28 mouse cellular contexts compared by ENCODE assay signal in genomic region chr6:73868683-73869082, GRCm38 (mm10).
A peak's percentile ranks its signal among the peaks of the same experiment; 100 is the strongest.
DNase-seq lines count a peak whose midpoint lies in the region; ATAC-seq and TF ChIP-seq lines count a peak whose summit lies in the region.
"Had no signal": no experiment of that assay in that cellular context is flagged by ENCODE, and none has a peak within 500 bp of the region (broad histone marks: within the 10 kb centered on the region; RNA-seq: fewer than 3 reads in every experiment).

No protein-coding gene starts in this region.

- no peak overlapping the region for H3K4me2 ChIP-seq in forebrain, postnatal 0 days (ENCODE audit: low read depth)
- no peak overlapping the region for H3K4me2 ChIP-seq in forebrain, embryonic 13.5 days
- H3K4me2 ChIP-seq: embryonic facial prominence, embryonic 13.5 days; embryonic facial prominence, embryonic 15.5 days; forebrain, embryonic 12.5 days; forebrain, embryonic 15.5 days had no signal

- H3K27me3 ChIP-seq in forebrain, postnatal 0 days (ENCODE audit: insufficient read depth, low read length): no peaks in the 10 kb centered on the region
- no peaks in the 10 kb centered on the region for H3K27me3 ChIP-seq in forebrain, embryonic 13.5 days
- H3K27me3 ChIP-seq: CH12.LX; embryonic facial prominence, embryonic 13.5 days; embryonic facial prominence, embryonic 15.5 days; forebrain, embryonic 12.5 days; forebrain, embryonic 15.5 days; Patski had no signal

- H3K9me3 ChIP-seq in forebrain, postnatal 0 days (ENCODE audit: low read length): no peaks in the 10 kb centered on the region
- H3K9me3 ChIP-seq in forebrain, embryonic 13.5 days (replicated peaks): no peaks in the 10 kb centered on the region
- H3K9me3 ChIP-seq: embryonic facial prominence, embryonic 13.5 days; embryonic facial prominence, embryonic 15.5 days; forebrain, embryonic 10.5 days; forebrain, embryonic 12.5 days; forebrain, embryonic 15.5 days had no signal

- no peak for DNase-seq in forebrain, postnatal 0 days
- peak; percentile 0 for DNase-seq in left cerebral cortex, adult 11 months (ENCODE audit: low spot score)
- no peak for DNase-seq in left cerebral cortex, postnatal 36 days (ENCODE audit: low spot score in 2 of 2)
- peak; percentile 41 for DNase-seq in brain, adult 2 months (ENCODE audit: low read depth, low spot score)
- DNase-seq in right cerebral cortex, postnatal 10 days (ENCODE audit: low spot score in 2 of 2): no peak
- DNase-seq: adrenal gland, adult 8-10 months; adrenal gland, postnatal 14 days; adrenal gland, postnatal 36 days; B cell, adult 2 months; cerebellum, adult 11 months; cerebellum, adult 18-20 months; cerebellum, adult 8-10 months; cerebellum, adult 9-11 months; cerebellum, postnatal 14 days; cerebellum, postnatal 36 days; embryo, embryonic 11 days had no signal

- TF ChIP-seq CTCF in forebrain, postnatal 0 days (IDR thresholded peaks at IDR 0.05; ENCODE audit: low read depth): no peak

- H3K36me3 ChIP-seq in forebrain, postnatal 0 days (ENCODE audit: insufficient read depth): no peaks in the 10 kb centered on the region
- no peaks in the 10 kb centered on the region for H3K36me3 ChIP-seq in forebrain, embryonic 13.5 days (ENCODE audit: poor library complexity, severe bottlenecking)
- H3K36me3 ChIP-seq: embryonic facial prominence, embryonic 13.5 days; embryonic facial prominence, embryonic 15.5 days; forebrain, embryonic 10.5 days; forebrain, embryonic 12.5 days; forebrain, embryonic 15.5 days; G1E had no signal

- no peak overlapping the region for H3K27ac ChIP-seq in forebrain, postnatal 0 days (ENCODE audit: low read depth, low read length)
- H3K27ac ChIP-seq in forebrain, embryonic 13.5 days: no peak overlapping the region
- H3K27ac ChIP-seq: embryonic facial prominence, embryonic 13.5 days; embryonic facial prominence, embryonic 15.5 days; forebrain, embryonic 10.5 days; forebrain, embryonic 12.5 days; forebrain, embryonic 15.5 days had no signal

- no peaks in the 10 kb centered on the region for H3K4me1 ChIP-seq in forebrain, postnatal 0 days (ENCODE audit: insufficient read depth)
- H3K4me1 ChIP-seq in forebrain, embryonic 13.5 days: no peaks in the 10 kb centered on the region
- H3K4me1 ChIP-seq: embryonic facial prominence, embryonic 13.5 days; embryonic facial prominence, embryonic 15.5 days; forebrain, embryonic 10.5 days; forebrain, embryonic 12.5 days; forebrain, embryonic 15.5 days had no signal

- peak; percentile 38; the same call in 1 of the 2 replicates for ATAC-seq in forebrain, postnatal 0 days
- no peak for ATAC-seq in forebrain, embryonic 13.5 days
- ATAC-seq: activated CD4-positive, CD25-positive, alpha-beta regulatory T cell, adult 4 months; CD4-positive, CD25-positive, alpha-beta regulatory T cell, adult 4 months; forebrain, embryonic 15.5 days; Patski had no signal

- H3K9ac ChIP-seq in forebrain, postnatal 0 days: no peak overlapping the region
- H3K9ac ChIP-seq in forebrain, embryonic 13.5 days: no peak overlapping the region
- H3K9ac ChIP-seq: embryonic facial prominence, embryonic 13.5 days; embryonic facial prominence, embryonic 15.5 days; forebrain, embryonic 12.5 days; forebrain, embryonic 15.5 days had no signal

- H3K4me3 ChIP-seq in forebrain, postnatal 0 days (ENCODE audit: low read depth, low read length): no peak overlapping the region
- no peak overlapping the region for H3K4me3 ChIP-seq in forebrain, embryonic 13.5 days
- H3K4me3 ChIP-seq: embryonic facial prominence, embryonic 13.5 days; embryonic facial prominence, embryonic 15.5 days; erythroblast, embryonic 14.5 days; forebrain, embryonic 10.5 days; forebrain, embryonic 12.5 days; forebrain, embryonic 15.5 days had no signal

- intact Hi-C loops in left cerebral cortex, postnatal 36 days (cut with DNase I): no loop called here

Comparison
In these comparisons a context has a peak if more than half of its experiments do, and no peak if none do; other contexts are left out.
1. DNase-seq: peak in left cerebral cortex, adult 11 months (single experiment) and brain, adult 2 months (single experiment); none in forebrain, postnatal 0 days (single experiment), left cerebral cortex, postnatal 36 days (0 of 2) and right cerebral cortex, postnatal 10 days (0 of 2).